Mouse (Mus musculus): ENCODE measurements around the gene Plet1. TPM values are rescaled to one million over a fixed set of nuclear protein-coding genes. Genes with fewer than 3 reads are reported as not detected.
A peak's percentile ranks its signal among the peaks of the same experiment; 100 is the strongest.

Plet1 gene
- total RNA-seq, 4 experiments from 2014 or later: 0.28 to 0.35 TPM; not detected in 2

DNA sequence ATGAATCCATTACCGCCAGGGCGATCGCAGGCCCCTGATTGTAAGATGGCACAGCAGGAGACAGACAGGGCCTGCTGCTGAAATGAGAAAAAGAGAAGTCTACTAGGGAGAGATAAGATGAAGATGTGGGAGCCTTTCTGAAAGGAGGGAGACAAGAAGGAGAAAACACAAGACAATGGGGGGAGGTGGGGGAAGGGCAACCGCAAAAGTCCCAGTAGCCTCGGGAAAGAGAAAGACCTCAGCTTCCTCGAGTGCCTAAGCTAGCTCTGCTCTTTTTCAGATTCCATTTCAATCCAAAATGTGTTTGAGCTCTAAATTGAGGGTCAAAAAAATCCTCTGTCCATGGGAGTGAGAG is 1.8 kb downstream of the Plet1 start:
- no peak for DNase-seq

DNA sequence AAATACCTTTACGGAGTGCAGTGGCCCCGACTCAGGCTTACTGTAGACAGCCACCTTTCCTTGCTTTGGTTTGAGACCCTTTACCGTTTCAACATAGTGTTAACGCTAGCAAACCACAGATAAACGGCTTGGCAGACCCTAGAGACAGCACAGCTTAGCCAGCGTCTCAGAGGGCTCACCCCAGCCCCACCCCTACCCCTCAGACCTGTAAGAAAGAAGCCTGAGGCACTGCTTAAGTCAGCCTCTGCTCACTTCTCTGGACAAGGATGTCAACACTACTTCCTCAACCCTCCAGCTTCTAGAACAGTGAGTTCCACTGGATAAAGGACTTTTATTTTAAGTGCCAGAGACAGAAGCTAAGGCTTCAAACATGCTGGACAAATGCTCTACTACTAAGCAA is 2.2 kb downstream of the Plet1 start:
- DNase-seq: no peak

DNA sequence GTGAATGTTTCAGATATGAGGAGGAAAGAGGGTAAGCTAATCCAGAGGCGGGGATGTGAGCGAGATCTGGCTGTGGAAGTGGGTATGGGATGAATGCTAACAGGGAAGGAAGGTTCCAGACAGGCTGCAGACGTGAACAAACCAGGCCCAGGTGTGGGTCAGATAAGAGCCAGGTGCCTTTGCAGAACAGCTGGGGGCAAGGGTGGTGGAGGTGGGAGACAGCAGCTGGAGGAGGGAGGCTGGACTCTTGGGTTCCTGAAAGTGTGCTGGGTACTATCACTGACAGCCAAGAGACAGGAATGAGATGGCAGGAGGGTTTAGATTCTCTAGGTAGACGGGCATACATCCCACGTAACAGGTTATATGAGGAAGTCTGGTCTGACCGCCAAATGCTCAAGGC is 2.8 kb downstream of the Plet1 start:
- DNase-seq: no peak

DNA sequence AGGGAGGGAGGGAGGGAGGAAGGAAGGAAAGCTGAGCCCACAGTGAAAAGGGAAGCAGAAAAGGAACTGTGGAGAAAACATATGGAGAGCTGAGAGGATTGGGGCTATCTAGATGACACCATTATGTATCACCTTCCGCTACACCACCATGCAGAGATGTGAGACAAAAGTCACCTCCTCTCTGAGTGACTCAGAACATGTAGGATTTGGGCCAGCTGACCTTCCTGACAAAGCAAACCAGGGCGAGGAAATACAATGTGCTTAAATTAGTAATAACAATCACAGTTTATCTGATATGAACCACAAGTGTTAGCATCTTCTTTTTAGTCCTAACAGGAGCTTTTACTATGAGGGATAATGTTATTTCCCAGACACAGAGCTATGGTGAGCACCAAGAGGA is 3.2 kb downstream of the Plet1 start:
- no peak for DNase-seq

DNA sequence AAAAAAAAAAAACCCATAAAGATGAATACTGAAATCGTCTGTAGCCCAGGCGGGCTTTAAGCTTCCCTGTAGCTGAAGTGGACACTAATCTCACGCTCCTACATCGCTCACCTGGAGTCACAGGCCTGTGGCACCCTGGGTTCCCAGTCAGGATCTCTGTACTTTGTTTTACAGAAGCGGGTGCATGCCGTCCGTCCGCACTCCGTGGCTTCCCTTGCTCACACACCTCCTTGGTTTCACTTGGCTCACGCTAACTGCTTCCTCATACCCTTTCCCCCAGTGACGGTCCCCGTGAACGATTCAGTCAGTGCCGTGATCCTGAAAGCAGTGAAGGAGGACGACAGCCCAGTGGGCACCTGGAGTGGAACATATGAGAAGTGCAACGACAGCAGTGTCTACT is 4.5 kb downstream of the Plet1 start:
- DNase-seq: no peak

DNA sequence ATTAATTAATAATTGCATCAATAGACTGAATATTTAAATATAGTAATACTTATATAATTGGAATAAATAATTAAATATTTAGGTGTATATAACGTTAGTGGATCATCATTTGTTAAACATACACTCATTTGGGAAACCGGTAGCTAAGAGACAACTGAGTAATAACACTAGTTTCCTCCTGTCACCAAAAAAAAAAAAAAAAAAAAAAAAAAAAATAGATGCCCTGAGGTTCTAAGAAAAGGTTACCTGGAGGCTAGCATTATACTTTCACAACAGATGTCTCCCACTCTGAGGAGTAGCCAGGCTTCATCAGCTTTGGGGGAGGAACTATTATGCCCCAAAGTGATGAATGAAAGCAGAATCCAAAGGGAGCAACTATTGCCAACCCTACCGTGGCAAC is 5.5 kb downstream of the Plet1 start:
- no peak for DNase-seq

DNA sequence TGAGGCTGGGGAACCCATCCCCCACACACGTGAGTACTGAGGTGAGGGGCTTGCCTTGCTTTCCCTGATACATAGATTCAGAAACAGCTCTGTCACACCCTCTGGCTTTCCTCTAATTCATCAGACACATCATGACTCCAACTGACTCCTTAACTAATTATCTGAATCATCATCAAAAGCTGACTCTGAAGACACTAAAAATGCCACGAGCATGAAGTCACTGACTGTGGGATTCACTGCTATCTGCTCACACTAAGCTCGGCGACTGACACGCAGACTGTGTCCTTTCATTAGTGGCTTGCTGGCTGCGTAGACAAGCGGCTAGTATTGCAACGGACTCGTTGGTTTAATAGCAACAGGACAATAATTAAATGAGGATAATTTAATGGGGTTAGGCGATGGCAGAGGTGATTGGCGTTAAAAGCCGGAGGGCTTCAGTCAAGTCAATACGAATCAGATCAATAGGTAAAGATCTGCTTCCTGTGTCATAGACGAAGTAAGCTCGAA is 6.2 kb downstream of the Plet1 start:
- DNase-seq: no peak

DNA sequence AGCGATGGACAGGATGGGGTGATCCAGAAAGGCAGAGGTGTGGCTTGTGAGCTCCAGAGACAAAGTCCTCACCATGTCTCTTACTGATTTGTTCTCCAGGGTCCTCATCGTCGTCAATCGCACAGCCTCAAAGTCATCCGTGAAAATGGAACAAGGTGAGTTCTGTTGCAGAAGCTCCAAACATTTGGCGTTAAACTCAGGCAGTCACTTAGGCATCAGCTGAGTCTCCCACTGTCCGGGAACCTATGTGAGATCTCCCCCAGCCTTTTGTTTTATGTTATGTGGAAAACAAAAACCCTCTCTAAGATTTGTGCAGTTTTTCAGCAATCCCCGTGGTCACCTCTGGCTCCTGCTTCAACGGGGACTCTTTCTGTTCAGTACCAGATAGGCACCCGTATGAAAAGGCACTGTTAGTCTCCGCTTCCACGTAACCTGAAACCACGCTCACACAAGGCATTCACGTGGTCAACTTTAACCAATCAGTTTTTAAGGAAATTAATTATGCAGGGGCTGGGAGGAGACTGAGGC is 6.7 kb downstream of the Plet1 start:
- DNase-seq: no peak

DNA sequence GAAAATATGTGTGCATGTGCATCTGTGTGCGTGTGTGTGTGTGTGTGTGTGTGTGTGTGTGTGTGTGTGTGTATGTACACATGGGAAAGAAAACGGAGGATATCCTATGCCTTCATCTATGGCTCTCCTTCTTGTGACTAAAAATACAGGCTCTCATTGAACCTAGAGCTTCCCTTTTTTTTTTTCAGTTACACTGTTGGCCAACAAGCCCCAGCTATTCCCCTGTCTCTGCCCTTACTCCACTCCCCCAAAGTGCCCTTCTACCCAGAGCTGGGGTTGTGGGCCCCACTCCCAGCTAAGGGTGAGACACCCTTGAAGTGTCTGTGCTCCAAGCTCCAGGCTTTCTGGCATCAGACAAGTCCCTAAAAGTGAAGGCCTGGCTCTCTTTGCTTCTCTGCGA is 8.6 kb downstream of the Plet1 start:
- no peak for DNase-seq

DNA sequence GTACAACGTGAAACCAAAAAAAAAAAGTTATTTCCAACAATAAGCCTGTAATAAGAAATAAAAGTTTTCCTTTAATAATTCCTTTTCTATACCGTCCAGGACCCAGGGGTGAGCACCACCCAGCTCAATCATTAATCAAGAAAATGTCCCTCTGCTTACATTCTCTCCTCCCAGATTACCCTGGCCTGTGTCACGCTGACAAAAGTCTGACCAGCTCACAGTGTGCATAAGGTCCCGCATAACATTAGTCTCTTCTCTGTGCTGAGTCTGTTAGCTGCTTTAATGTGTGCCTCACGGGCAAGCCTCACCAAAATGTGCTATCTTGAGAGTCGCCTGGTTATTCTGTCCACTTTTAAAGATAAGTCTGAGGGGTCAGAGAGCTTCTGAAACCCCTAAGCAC is 11.1 kb downstream of the Plet1 start:
- DNase-seq: no peak

DNA sequence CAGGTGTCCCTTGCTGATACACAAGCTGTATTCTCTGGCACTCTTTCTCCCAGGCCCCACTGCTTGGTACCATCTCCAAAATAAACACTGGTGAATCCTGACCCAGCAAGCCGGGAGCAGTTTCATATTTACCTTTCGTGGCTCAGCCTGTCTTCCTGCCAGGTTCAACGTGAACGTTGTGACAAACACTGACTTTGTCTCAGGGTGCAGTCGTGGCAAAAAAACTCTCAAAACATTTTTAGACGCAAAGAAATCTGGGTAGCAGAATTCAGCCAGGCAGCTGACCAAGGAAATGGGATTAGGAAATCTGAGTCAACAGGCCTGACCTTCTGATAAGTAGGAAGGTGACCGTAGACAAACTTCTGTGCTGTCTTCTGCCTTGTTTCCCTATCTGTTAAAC is 13.2 kb downstream of the Plet1 start:
- DNase-seq: no peak

DNA sequence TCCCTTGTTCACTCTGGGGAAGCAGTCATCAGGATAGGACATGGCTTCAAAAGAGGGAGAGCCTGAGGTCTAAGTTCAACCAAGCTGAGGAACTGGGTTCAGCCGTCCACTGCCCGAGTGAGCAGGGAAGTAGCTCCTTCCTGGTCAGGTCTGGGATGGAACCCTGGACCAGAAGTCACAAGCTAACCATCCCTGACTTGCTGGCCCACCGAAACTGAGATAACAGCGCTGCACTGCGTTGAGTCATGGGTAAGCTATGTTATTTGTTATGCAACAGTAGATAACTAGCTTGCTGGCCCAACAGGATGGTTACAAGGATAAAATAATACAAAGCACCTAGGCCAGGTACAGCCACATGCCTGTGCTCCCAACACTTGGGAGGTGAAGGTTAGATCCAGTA is 21.1 kb downstream of the Plet1 start:
- DNase-seq: no peak

DNA sequence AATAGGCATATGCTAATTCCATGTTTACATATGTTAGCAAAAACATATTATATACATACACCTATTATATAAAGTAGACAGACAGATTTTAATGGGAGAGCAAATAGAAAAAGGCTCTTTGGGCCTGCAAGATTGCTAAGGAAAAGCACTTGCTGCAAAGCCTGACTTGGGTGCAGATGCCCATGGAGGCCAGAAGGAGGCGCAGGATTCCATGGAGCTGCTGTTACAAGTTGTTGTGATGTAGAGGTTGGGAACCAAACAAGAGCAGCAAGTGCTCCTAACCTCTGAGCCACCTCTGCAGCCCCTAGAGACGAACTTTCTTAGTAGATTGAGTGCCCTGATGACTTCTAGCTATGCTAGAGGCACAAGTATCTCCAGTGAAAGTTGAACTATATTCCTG is 24.5 kb downstream of the Plet1 start:
- DNase-seq: no peak

DNA sequence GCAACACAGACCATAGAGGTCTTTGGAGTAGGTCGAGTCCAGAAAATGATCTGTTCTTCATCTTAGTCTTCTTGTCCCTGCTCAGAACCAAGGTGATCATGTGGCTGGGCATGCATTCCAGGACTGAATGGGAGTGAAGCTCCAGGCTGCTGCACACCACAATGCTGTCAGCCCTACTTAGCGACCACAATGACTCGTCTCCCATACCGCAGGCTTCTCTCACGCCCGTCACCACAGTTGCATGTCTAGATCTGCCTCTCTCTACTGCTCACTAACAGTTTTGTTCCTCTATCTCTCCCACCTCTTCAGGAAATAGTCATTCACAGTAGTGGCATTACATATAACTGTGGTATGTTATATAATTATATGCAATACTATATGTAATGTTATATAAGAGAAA is 26.4 kb downstream of the Plet1 start:
- DNase-seq: no peak

DNA sequence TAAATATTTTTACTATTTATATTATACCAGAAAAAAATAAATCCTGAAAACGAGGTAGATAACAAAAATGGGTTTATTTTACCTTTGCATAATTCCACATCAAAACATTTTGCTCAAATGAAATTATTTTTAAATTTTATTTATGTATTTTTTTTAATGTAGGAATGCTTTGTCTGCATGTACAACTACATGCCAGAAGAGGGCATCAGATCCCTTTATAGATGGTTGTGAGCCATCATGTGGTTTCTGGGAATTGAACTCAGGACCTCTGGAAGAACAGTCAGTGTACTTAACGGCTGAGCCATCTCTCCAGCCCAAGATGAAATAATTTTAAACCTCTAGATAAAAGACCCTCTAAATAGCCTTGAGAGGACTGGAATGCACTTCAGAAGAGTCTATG is 27.2 kb downstream of the Plet1 start:
- no peak for DNase-seq

DNA sequence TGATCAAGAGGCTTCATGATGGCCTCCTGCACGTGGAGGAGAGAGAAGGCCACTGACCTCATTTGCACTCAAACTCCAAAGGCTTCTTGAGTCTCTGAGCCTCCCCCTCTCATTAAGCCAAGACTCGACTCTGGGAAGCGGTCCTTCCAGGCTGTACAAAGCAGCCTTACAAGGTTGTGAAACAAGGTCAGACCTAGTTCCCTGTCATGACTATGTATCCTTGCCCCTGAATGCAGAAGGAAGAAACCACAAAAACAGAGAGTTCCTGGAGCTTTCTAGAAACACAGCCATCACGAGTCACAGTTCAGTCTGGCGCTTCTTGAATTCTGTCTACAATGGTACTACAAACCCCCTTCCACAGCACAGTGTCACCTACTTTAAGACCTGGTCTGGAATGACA is 28.2 kb downstream of the Plet1 start:
- no peak for DNase-seq

DNA sequence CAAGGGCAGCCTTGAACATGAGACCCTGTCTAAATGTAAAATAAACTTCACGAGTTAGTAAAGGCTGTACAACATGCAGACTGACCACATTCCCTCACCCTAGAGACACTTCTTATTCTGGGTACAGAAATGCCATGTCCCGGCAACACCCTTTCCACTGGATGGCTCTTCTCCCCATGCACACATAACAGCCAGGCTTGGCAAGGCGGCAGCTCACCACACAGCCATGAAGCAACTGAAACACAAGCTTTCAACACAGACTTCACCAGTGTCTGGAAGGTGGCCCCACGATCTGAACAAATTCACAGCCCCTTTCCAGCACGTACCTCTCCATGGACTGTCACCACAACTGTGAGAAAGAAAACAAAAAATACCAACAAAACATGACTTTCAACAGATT is 30.6 kb downstream of the Plet1 start:
- DNase-seq: peak; percentile 34

DNA sequence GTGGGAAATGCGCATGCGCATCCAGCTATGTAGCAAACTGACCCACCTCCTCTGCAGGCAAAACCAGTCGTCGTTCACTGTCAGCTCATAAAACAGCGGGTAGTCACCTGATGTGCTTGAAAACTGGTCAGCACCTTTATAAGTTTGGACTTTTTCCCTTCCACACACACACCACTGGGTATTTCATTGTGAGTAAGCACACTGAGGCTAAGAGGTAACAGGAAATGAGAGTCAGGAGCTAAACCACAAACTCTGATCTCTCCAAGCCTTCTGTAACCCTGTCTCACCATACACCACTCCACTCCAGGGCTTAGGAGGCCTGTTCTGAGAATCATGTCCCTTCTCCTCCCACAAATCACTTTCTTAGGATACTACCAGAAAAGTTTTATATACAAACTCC is 31.3 kb downstream of the Plet1 start:
- DNase-seq: no peak

DNA sequence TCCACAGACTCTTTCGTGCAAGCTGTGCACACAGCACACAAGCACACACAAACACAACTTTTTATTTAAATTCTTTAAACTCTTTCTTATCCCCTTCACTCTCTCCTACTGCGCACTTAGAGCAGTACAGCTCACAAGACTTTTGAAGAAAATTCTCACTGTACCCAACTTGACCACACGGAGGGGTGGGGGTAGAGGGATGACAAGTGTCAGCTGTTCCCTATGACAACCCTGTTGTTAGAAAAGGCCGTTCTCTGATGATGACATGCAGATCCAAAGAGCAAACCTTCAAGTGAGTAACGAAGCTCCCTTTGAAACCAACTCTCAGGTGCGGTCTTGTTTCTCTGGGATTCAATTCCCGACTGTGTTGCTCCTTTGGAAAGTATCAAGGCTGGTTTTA is 33.5 kb downstream of the Plet1 start:
- no peak for DNase-seq

DNA sequence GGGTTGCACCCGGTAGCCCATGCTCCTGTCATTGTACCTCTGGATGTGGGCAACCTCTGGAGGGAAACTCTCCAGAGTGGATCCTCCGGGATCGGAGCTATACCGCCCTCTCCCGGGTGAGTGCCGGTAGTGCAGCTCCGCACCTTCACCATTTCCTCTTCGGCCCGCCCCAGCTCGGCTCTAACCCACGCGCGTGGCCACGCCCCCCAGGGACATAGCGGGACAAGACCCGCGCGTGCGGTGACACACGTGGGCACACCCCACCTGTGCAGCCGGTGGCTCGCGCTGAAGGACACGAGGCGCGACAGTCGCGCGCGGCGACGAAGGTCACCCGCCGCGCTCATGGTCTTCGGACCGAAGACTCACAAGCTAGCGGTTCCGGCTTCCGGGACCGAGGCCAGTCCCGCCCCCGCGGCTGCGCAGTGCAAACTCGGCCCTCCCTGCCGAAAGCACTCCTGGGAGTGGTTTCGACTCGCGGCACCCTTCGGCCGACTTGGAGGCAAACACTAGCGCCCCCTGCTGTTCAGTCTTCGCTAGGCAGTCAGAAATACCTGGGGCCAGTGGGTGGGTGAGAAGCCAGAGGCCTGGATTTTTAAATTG is 34.1 kb downstream of the Plet1 start, which contains the start of gene Pts:
Pts (minus strand) TSS at position 432 of the 600 bp plus-strand sequence.
- peak; percentile 95 for DNase-seq

DNA sequence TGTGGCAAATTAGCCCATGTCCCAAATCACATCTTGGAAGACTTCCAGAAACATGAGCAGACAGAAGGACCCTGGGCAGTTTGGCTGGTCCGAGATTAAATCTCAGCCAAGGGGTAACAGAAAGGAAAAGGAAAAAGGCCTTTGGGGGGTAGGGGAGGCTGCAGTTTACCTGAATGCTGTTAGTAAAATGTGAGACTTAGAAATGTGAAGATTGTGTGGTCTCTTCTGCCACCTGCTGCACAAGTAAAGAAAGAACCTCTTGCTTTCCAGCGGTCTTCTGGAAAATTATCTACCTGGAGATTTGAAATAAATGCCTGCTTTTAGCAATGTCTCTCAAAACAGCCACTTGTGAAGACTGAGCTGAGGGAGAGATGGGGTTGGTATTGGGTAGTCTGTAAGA is 36.6 kb downstream of the Plet1 start:
- DNase-seq: no peak

DNA sequence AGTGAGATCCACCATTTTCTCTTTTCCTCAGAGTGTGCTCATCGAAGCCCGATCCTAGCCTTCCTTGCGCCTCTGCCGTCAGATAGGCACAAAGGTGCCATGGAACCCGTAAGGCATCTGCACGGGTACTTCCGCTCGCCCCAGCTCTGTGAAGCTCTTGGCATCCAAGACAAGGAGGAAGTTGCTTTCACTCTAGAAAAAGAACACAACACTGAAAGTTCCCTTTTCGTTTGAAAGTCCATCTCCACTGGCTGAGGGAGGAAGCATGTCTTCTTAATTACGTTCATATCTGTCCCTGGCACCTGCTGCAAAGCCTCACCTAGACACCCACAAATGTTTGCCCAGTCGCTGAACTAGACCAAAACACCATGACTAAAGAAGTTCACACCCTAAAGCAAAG is 39.0 kb downstream of the Plet1 start:
- DNase-seq: no peak

DNA sequence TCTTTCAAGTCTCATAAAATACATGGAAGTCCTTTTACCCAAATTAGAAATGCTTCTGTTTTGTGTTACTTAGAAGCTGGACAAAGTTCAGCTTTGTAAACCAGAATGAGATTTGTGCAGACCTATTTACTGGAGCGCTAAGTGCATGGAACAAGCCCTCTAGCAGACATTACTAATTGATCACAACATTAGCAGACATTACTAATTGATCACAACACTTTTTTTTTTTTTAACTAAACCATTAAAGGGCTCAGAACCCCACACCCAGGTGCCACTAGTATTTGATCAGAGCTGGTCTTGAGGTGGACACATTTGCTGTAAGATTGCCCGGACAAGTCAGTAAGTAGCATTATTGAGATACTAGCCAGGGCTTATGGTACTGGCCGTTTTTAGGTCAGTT is 39.5 kb downstream of the Plet1 start:
- DNase-seq: no peak

DNA sequence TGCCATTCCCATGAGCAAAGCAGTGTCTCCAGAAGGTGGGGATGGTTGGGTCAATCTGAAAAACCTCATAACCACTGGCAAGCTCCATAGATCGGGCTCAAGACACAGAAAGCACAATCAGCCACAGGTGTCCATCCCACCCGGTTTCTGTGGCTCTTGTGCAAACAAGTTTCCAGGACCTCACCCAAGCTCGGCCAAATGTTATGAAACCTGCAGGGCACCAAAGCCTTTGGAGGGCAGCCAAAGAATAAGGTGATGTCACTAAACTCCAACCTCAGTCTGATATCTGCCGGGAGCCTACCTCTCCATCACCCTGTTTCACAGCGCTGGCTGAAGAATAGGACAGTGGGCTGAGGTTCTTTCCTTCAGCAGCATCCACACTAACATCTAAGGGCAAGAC is 41.6 kb downstream of the Plet1 start:
- DNase-seq: no peak

DNA sequence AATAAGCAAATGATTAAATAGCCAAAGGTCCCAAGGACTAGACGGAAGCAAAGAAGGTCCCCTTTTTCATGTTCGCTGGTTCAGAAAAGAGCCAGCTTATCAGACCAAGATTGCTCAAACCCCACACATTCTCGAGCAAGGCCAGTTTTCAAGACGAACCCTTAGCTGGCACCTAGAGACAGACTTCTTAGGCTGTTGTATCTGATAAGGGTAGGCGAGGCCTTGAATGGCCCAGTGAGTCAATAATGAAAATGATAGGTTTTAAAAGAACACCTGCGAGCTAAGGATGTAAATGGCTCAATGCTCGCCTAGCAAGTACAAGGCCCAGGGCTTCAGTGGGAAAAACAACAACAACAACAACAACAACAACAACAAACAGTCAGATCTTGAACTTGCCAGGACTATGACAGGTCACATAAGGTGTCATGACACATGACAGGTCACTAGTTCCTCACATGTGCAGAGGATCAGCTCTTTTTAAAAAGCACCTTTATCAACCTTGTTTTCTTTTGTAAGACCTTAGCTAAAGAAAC is 42.3 kb downstream of the Plet1 start:
- DNase-seq: no peak
